Mouse (Mus musculus) frontal cortex, adult (tissue): Measurements from ENCODE around the gene Tmtc4.

ENCODE experiments used
- ATAC-seq: cut with Nextera tagmentation; 2 replicates; pipeline ENCODE4 v1.9.2; 2017; ENCODE audit warnings: mild to moderate bottlenecking, moderate library complexity, mixed read lengths; ENCODE audit not compliant: low TSS enrichment

Gene Tmtc4

DNA sequence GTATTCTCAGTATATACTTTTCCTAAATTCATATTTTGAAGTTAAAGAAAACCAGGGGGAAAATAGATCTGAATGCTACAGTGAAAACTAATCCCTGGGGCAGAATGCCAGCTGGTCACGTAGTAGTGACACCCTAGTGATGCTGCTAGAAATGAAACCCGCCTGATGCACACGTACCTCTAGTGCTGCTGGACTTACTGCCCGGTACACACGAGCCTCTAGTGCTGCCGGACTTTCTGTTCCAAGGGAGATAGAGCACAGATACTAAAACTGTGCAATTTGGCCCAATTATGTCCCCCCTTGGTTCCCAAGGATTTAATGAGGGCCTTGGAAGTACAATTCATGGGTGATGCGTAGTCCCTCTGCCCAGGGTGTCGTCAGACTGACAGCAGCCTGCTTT is 108.8 kb downstream of the Tmtc4 start:
- no peak for ATAC-seq

DNA sequence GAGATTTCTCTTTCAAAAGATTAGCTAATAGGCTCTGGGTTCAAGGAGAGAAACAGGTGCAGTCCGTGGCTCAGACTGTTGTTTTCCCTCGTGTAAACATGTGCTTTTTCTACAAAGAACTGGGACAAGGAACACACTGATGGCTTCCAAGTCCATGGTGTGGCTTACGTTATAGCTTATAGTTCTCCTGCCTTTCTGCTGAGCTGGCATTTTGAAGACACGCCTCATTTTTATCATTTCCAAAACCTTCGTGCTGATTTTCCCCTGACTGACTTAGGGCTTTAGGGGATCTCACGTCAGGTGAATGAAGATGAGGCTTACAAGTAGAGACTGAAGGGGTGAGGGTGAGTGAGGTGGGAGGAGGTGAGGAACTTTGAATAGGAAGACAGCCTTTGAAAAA is 111.2 kb downstream of the Tmtc4 start:
- ATAC-seq, result no peak

GRCm38 (mm10) chr14:122871841-122872580 is 111.8 kb downstream of the Tmtc4 start:
- ATAC-seq, result no peak

- ATAC-seq, result no peak
Measured at GRCm38 (mm10) chr14:122869831-122870230, 114.0 kb downstream of the Tmtc4 start.
